Mouse (Mus musculus) CH12.LX (cell line): ENCODE results near the gene Sf3b1. TPM values are rescaled to one million over a fixed set of nuclear protein-coding genes. Genes with fewer than 3 reads are reported as not detected.
A peak's percentile ranks its signal among the peaks of the same experiment; 100 is the strongest.

Source experiments
- DNase-seq: peaks from one replicate; pipeline ENCODE4 v3.0.0-alpha.2; 2013; ENCODE audit errors: extremely low read depth
- H3K27ac ChIP-seq: 2 replicates; pipeline ENCODE4 v1.5.1; 2012; ENCODE audit warnings: low read depth, mild to moderate bottlenecking, control low read depth, moderate library complexity; ENCODE audit not compliant: insufficient read depth
- H3K27me3 ChIP-seq: replicated peaks from 2 replicates; pipeline ENCODE3; 2012; ENCODE audit warnings: inconsistent platforms
- H3K36me3 ChIP-seq, 2 experiments: replicated peaks in 1 of 2; 2 replicates each; pipeline versions ENCODE3 to v1.6.1; 2012; ENCODE audit warnings: inconsistent platforms in 1 of 2, low read length in 1 of 2, mild to moderate bottlenecking in 1 of 2, mixed read lengths in 1 of 2, moderate library complexity in 1 of 2; ENCODE audit not compliant: control insufficient read depth in 1 of 2, insufficient read depth in 1 of 2
- H3K4me1 ChIP-seq, 2 experiments: 2 replicates each; pipeline ENCODE4 v1.6.1; 2012; ENCODE audit warnings: inconsistent platforms in 1 of 2, moderate library complexity in 1 of 2; ENCODE audit not compliant: insufficient read depth in 2 of 2, control insufficient read depth in 1 of 2
- H3K4me2 ChIP-seq: 2 replicates; pipeline ENCODE4 v1.6.1; 2012; ENCODE audit warnings: low read depth, mild to moderate bottlenecking, control low read depth; ENCODE audit not compliant: poor library complexity, insufficient read depth, severe bottlenecking
- H3K4me3 ChIP-seq, 3 experiments: fragments of 150-350 bp in 1 of 3; sonication (generic) in 1 of 3; replicated peaks in 1 of 3; 2 replicates each; pipeline versions ENCODE3 to v1.5.1; 2011 to 2012; ENCODE audit warnings: low read depth in 2 of 3, low read length in 2 of 3, mild to moderate bottlenecking in 2 of 3, moderate library complexity in 2 of 3, control low read depth in 1 of 3, improper control_type of control experiment in 1 of 3, inconsistent platforms in 1 of 3, mixed read lengths in 1 of 3; ENCODE audit not compliant: poor library complexity in 1 of 3
- H3K79me2 ChIP-seq: replicated peaks from 2 replicates; pipeline ENCODE4 v1.6.1; 2012; ENCODE audit warnings: mild to moderate bottlenecking, moderate library complexity; ENCODE audit not compliant: control insufficient read depth, poor library complexity, insufficient read depth, severe bottlenecking; ENCODE audit errors: extremely low read depth
- H3K9ac ChIP-seq: 2 replicates; pipeline ENCODE4 v1.6.1; 2012; ENCODE audit warnings: low read depth, mild to moderate bottlenecking, control low read depth, moderate library complexity; ENCODE audit not compliant: insufficient read depth
- H3K9me3 ChIP-seq: replicated peaks from 2 replicates; pipeline ENCODE3; 2012; ENCODE audit warnings: low read length, inconsistent platforms, mixed read lengths
- BHLHE40 ChIP-seq: IDR thresholded peaks from 2 replicates; pipeline ENCODE4 v1.6.1; 2011; ENCODE audit warnings: mild to moderate bottlenecking, low read depth, low read length, improper control_type of control experiment
- CHD1 ChIP-seq: IDR thresholded peaks from 2 replicates; pipeline ENCODE4 v1.6.1; 2012; ENCODE audit warnings: low read depth, low read length, improper control_type of control experiment, inconsistent platforms
- CHD2 ChIP-seq: IDR thresholded peaks from 2 replicates; pipeline ENCODE4 v1.6.1; 2011; ENCODE audit warnings: low read length, improper control_type of control experiment
- CTCF ChIP-seq, 2 experiments: IDR thresholded peaks in 1 of 2; conservative IDR thresholded peaks in 1 of 2; 2 replicates each; pipeline ENCODE4 v1.5.1; 2011 to 2012; ENCODE audit warnings: low read depth in 2 of 2, low read length in 2 of 2, improper control_type of control experiment in 1 of 2, inconsistent platforms in 1 of 2, mild to moderate bottlenecking in 1 of 2, moderate library complexity in 1 of 2
- E2F4 ChIP-seq: IDR thresholded peaks from 2 replicates; pipeline ENCODE4 v1.6.1; 2011; ENCODE audit warnings: low read depth, low read length, improper control_type of control experiment; ENCODE audit not compliant: insufficient replicate concordance
- ELF1 ChIP-seq: IDR thresholded peaks from 2 replicates; pipeline ENCODE4 v1.6.1; 2014; ENCODE audit warnings: low read depth, mild to moderate bottlenecking, inconsistent platforms, low read length, improper control_type of control experiment
- EP300 ChIP-seq: IDR thresholded peaks from 2 replicates; pipeline ENCODE4 v1.6.1; 2011; ENCODE audit warnings: low read length, improper control_type of control experiment
- ETS1 ChIP-seq: conservative IDR thresholded peaks from 2 replicates; pipeline ENCODE4 v1.6.1; 2012; ENCODE audit warnings: low read depth, mild to moderate bottlenecking, inconsistent platforms, low read length, improper control_type of control experiment, moderate library complexity
- GABPA ChIP-seq: IDR thresholded peaks from 2 replicates; pipeline ENCODE4 v1.6.1; 2012; ENCODE audit warnings: low read depth, low read length, improper control_type of control experiment, inconsistent platforms; ENCODE audit not compliant: insufficient replicate concordance
- IRF4 ChIP-seq: IDR thresholded peaks from 2 replicates; pipeline ENCODE4 v1.6.1; 2014; ENCODE audit warnings: low read depth, mild to moderate bottlenecking, inconsistent platforms, low read length, improper control_type of control experiment
- JUN ChIP-seq: IDR thresholded peaks from 2 replicates; pipeline ENCODE4 v1.6.1; 2011; ENCODE audit warnings: low read depth, mild to moderate bottlenecking, low read length, improper control_type of control experiment, moderate library complexity; ENCODE audit not compliant: insufficient read depth
- JUND ChIP-seq: conservative IDR thresholded peaks from 2 replicates; pipeline ENCODE4 v1.6.1; 2011; ENCODE audit warnings: low read depth, low read length, improper control_type of control experiment
- KAT2A ChIP-seq: IDR thresholded peaks from 2 replicates; pipeline ENCODE4 v1.6.1; 2012; ENCODE audit warnings: low read length, improper control_type of control experiment, inconsistent platforms; ENCODE audit not compliant: insufficient replicate concordance
- MAFK ChIP-seq: IDR thresholded peaks from 2 replicates; pipeline ENCODE4 v1.6.1; 2011; ENCODE audit warnings: low read length, improper control_type of control experiment; ENCODE audit not compliant: insufficient replicate concordance
- MAX ChIP-seq: IDR thresholded peaks from 2 replicates; pipeline ENCODE4 v1.6.1; 2011; ENCODE audit warnings: low read length, improper control_type of control experiment
- MAZ ChIP-seq: IDR thresholded peaks from 2 replicates; pipeline ENCODE4 v1.6.1; 2012; ENCODE audit warnings: low read depth, mild to moderate bottlenecking, inconsistent platforms, low read length, improper control_type of control experiment, moderate library complexity
- MEF2A ChIP-seq: IDR thresholded peaks from 2 replicates; pipeline ENCODE4 v1.6.1; 2014; ENCODE audit warnings: low read depth, mild to moderate bottlenecking, inconsistent platforms, low read length, improper control_type of control experiment, borderline replicate concordance
- MXI1 ChIP-seq: IDR thresholded peaks from 2 replicates; pipeline ENCODE4 v1.6.1; 2011; ENCODE audit warnings: mild to moderate bottlenecking, low read depth, low read length, improper control_type of control experiment
- MYC ChIP-seq: IDR thresholded peaks from 2 replicates; pipeline ENCODE4 v1.6.1; 2011; ENCODE audit warnings: low read depth, mild to moderate bottlenecking, improper control_type of control experiment, low read length
- NELFE ChIP-seq: IDR thresholded peaks from 2 replicates; pipeline ENCODE4 v1.6.1; 2011; ENCODE audit warnings: low read depth, low read length, improper control_type of control experiment
- NRF1 ChIP-seq: IDR thresholded peaks from 2 replicates; pipeline ENCODE4 v1.6.1; 2014; ENCODE audit warnings: low read depth, mild to moderate bottlenecking, inconsistent platforms, low read length, improper control_type of control experiment, moderate library complexity
- POLR2AphosphoS2 ChIP-seq: IDR thresholded peaks from 2 replicates; pipeline ENCODE4 v1.6.1; 2011; ENCODE audit warnings: low read depth, low read length, improper control_type of control experiment
- RAD21 ChIP-seq: IDR thresholded peaks from 2 replicates; pipeline ENCODE4 v1.6.1; 2011; ENCODE audit warnings: low read depth, mild to moderate bottlenecking, low read length, improper control_type of control experiment, moderate library complexity
- RCOR1 ChIP-seq: conservative IDR thresholded peaks from 2 replicates; pipeline ENCODE4 v1.6.1; 2012; ENCODE audit warnings: low read depth, mild to moderate bottlenecking, inconsistent platforms, low read length, improper control_type of control experiment
- SIN3A ChIP-seq: IDR thresholded peaks from 2 replicates; pipeline ENCODE4 v1.6.1; 2012; ENCODE audit warnings: low read length, improper control_type of control experiment, inconsistent platforms
- TCF12 ChIP-seq: IDR thresholded peaks from 2 replicates; pipeline ENCODE4 v1.6.1; 2014; ENCODE audit warnings: low read depth, mild to moderate bottlenecking, inconsistent platforms, low read length, improper control_type of control experiment
- UBTF ChIP-seq: IDR thresholded peaks from 2 replicates; pipeline ENCODE4 v1.6.1; 2012; ENCODE audit warnings: low read depth, mild to moderate bottlenecking, inconsistent platforms, low read length, improper control_type of control experiment, moderate library complexity
- USF1 ChIP-seq: IDR thresholded peaks from 2 replicates; pipeline ENCODE4 v1.6.1; 2014; ENCODE audit warnings: low read depth, mild to moderate bottlenecking, inconsistent platforms, low read length, improper control_type of control experiment
- ZC3H11A ChIP-seq: IDR thresholded peaks from 2 replicates; pipeline ENCODE4 v1.6.1; 2012; ENCODE audit warnings: low read depth, mild to moderate bottlenecking, inconsistent platforms, low read length, improper control_type of control experiment
- ZNF384 ChIP-seq: IDR thresholded peaks from 2 replicates; pipeline ENCODE4 v1.6.1; 2012; ENCODE audit warnings: low read depth, low read length, improper control_type of control experiment, inconsistent platforms
- dilution Hi-C: fragments of 300-500 bp; cut with MboI; formaldehyde crosslinking; loops from 2 replicates; pipeline ENCODE4 v1.14.3; 2020; ENCODE audit warnings: low sequenced_read_pairs; ENCODE audit not compliant: extremely low pct_unique_long_range_greater_than_20kb, extremely low pct_ligation_motif_present
- in situ Hi-C: fragments of 300-500 bp; cut with MboI; formaldehyde crosslinking; loops from 3 replicates; pipeline ENCODE4 v1.14.3; 2019; ENCODE audit warnings: low sequenced_read_pairs, low pct_ligation_motif_present, low pct_unique_long_range_greater_than_20kb, mixed read lengths
- polyA plus RNA-seq: library from polyadenylated mRNA; unstranded; fragments of >175 nt; gene quantifications from 2 replicates; pipeline ENCODE4 v1.2.1, GENCODE M21; 2012; ENCODE audit warnings: low read depth; ENCODE audit not compliant: insufficient read length
- total RNA-seq, 2 experiments: library from RNA; depleted of rRNA; stranded (reverse); fragments of 300-350 nt in 1 of 2; fragments of >200 nt in 1 of 2; gene quantifications; 2 replicates each; pipeline ENCODE4 v1.2.3; 2012 to 2014

Gene Sf3b1
- total and polyA plus RNA-seq, 3 experiments = 109 to 186 (median 133) TPM

GRCm38 (mm10) chr1:55053005-55053404 is 25.7 kb upstream of the Sf3b1 start:
- Histone ChIP-seq H3K27me3 (no peaks in the 10 kb centered on the region), H3K4me3 (peak overlapping the region; percentile 64 to 81 (median 79))
- in situ Hi-C loops = no loop called here
- TF ChIP-seq POLR2AphosphoS2 = no peak
- TF ChIP-seq UBTF = 0 out of 2 replicates have a peak, but pooled peaks have one; percentile 32
- TF ChIP-seq E2F4 = no peak
- no peak for TF ChIP-seq JUN
- TF ChIP-seq RCOR1 = 0 out of 2 replicates have a peak, but pooled peaks have one; percentile 4
- TF ChIP-seq CTCF (conservative IDR thresholded peaks at IDR 0.05 in 1 of 2, IDR thresholded peaks at IDR 0.05 in 1 of 2; ENCODE audit: low read depth in 2 of 2, low read length in 2 of 2) = peak in 1 of 2 experiments; percentile 19; a peak in 1 of 4 replicates
- TF ChIP-seq, all 38 proteins: peak for 3
- Histone ChIP-seq H3K27ac (no peak overlapping the region), H3K9me3 (peaks cover 5% of the 10 kb centered on the region), H3K79me2 (no peaks in the 10 kb centered on the region), H3K4me1 (peaks cover 3 to 40% of the 10 kb centered on the region in 2 experiments), H3K36me3 (peaks cover 0 to 4% of the 10 kb centered on the region in 2 experiments), H3K4me2 (peak overlapping the region; percentile 56), H3K9ac (peak overlapping the region; percentile 58)
- dilution Hi-C loops = no loop called here
- no peak for DNase-seq

- peak within 1 kb of the TSS; percentile 58 for H3K9ac ChIP-seq
- H3K36me3 ChIP-seq = peaks cover 0 to 4% of the 10 kb centered on the region in 2 experiments
- no peaks in the 10 kb centered on the region for H3K27me3 ChIP-seq
- peak within 1 kb of the TSS; percentile 76 for H3K4me2 ChIP-seq
- dilution Hi-C loops (no loop called here), in situ Hi-C loops (no loop called here)
- H3K9me3 ChIP-seq = peaks cover 5% of the 10 kb centered on the region
- DNase-seq = peak; percentile 95
- H3K27ac ChIP-seq = no peak within 1 kb of the TSS
- peaks cover 3 to 40% of the 10 kb centered on the region in 2 experiments for H3K4me1 ChIP-seq
- peak within 1 kb of the TSS; percentile 64 to 81 (median 79) for H3K4me3 ChIP-seq
- no peaks in the 10 kb centered on the region for H3K79me2 ChIP-seq
- no peak for TF ChIP-seq EP300
- TF ChIP-seq MAFK = no peak
- no peak for TF ChIP-seq CTCF (conservative IDR thresholded peaks at IDR 0.05 in 1 of 2, IDR thresholded peaks at IDR 0.05 in 1 of 2; ENCODE audit: low read depth in 2 of 2, low read length in 2 of 2)
- TF ChIP-seq SIN3A = peak; percentile 63; the same call in 1 of the 2 replicates
- peak; percentile 33; the same call in 1 of the 2 replicates for TF ChIP-seq MEF2A
- no peak for TF ChIP-seq CHD1
- TF ChIP-seq RAD21 = no peak
- TF ChIP-seq CHD2 = 0 out of 2 replicates have a peak, but pooled peaks have one; percentile 18
- peak; percentile 70 for TF ChIP-seq NRF1
- peak; percentile 68; the same call in 1 of the 2 replicates for TF ChIP-seq MYC
- TF ChIP-seq JUND = no peak
- peak; percentile 71; the same call in 1 of the 2 replicates for TF ChIP-seq MXI1
- peak; percentile 63 for TF ChIP-seq NELFE
- peak; percentile 96 for TF ChIP-seq MAX
- no peak for TF ChIP-seq UBTF
- TF ChIP-seq IRF4 = no peak
- TF ChIP-seq ZC3H11A = no peak
- TF ChIP-seq USF1 = peak; percentile 78
- no peak for TF ChIP-seq MAZ
- no peak for TF ChIP-seq ZNF384
- no peak for TF ChIP-seq E2F4
- peak; percentile 84 for TF ChIP-seq BHLHE40
- TF ChIP-seq KAT2A = peak; percentile 46; the same call in 1 of the 2 replicates
- TF ChIP-seq TCF12 = peak; percentile 51; the same call in 1 of the 2 replicates
- TF ChIP-seq RCOR1 = 0 out of 2 replicates have a peak, but pooled peaks have one; percentile 17
- peak; percentile 49 for TF ChIP-seq ETS1
- peak; percentile 79 for TF ChIP-seq ELF1
- peak; percentile 72 for TF ChIP-seq GABPA
Observed at GRCm38 (mm10) chr1:55052355-55052953, 25.2 kb upstream of the Sf3b1 start, which contains the start of gene Coq10b. Gene Coq10b, plus strand, starts transcription at chr1:55052770.
